Mouse (Mus musculus) lung, embryonic 14.5 days (tissue): ENCODE results near the gene Pomp. TPM values are rescaled to one million over a fixed set of nuclear protein-coding genes. Genes with fewer than 3 reads are reported as not detected.
A peak's percentile ranks its signal among the peaks of the same experiment; 100 is the strongest.

Experiments used
- ATAC-seq: fragments of 200-750 bp; cut with Nextera tagmentation; 2 replicates; pipeline ENCODE4 v1.8.0; 2017; ENCODE audit warnings: mild to moderate bottlenecking, moderate TSS enrichment, moderate library complexity; ENCODE audit not compliant: insufficient read depth
- DNase-seq: peaks from one replicate; pipeline ENCODE4 v3.0.0-alpha.2; 2015
- H3K27ac ChIP-seq: fragments of 300-500 bp; sonication (generic); 2 replicates; pipeline ENCODE4 v1.5.1; 2014; ENCODE audit warnings: low read depth, mild to moderate bottlenecking, moderate library complexity
- H3K27me3 ChIP-seq: fragments of 300-500 bp; sonication (generic); 2 replicates; pipeline ENCODE4 v1.6.1; 2014; ENCODE audit warnings: low read length, control low read depth; ENCODE audit not compliant: insufficient read depth
- H3K36me3 ChIP-seq: fragments of 300-500 bp; sonication (generic); 2 replicates; pipeline ENCODE4 v1.6.1; 2014; ENCODE audit warnings: control low read depth; ENCODE audit not compliant: insufficient read depth
- H3K4me1 ChIP-seq: fragments of 300-500 bp; sonication (generic); 2 replicates; pipeline ENCODE4 v1.6.1; 2014; ENCODE audit warnings: antibody characterized with exemption, control low read depth; ENCODE audit not compliant: insufficient read depth
- H3K4me2 ChIP-seq: fragments of 300-500 bp; sonication (generic); 2 replicates; pipeline ENCODE4 v1.6.1; 2014; ENCODE audit warnings: mild to moderate bottlenecking
- H3K4me3 ChIP-seq: fragments of 300-500 bp; sonication (generic); 2 replicates; pipeline ENCODE4 v1.5.1; 2014; ENCODE audit warnings: low read depth, low read length
- H3K9ac ChIP-seq: fragments of 300-500 bp; sonication (generic); 2 replicates; pipeline ENCODE4 v1.6.1; 2014
- H3K9me3 ChIP-seq: fragments of 300-500 bp; sonication (generic); 2 replicates; pipeline ENCODE4 v1.6.1; 2016; ENCODE audit warnings: low read depth, low read length, control low read depth
- CTCF ChIP-seq: IDR thresholded peaks from 2 replicates; pipeline ENCODE4 v1.5.1; 2016; ENCODE audit warnings: antibody characterized with exemption, low read depth
- WGBS: fragments of 180-500 bp; shearing (Covaris S2); extraction: QIAGEN DNeasy Blood & Tissue Kit; methylation state at CpG from one replicate; pipeline ENCODE4 v1.1.7; 2014; 5-methylcytosine and 5-hydroxymethylcytosine counted together
- polyA plus RNA-seq: library from polyadenylated mRNA; unstranded; fragments of >200 nt; fragmentation: Nextera tagmentation; extraction: Ambion mirVana; gene quantifications from 2 replicates; pipeline ENCODE4 v1.2.1, GENCODE M21; 2014

Gene Pomp
- polyA plus RNA-seq, 1 experiment from 2014 or later = 506 TPM

- no peaks in the 10 kb centered on the region for H3K27me3 ChIP-seq
- no peaks in the 10 kb centered on the region for H3K36me3 ChIP-seq
- H3K4me2 ChIP-seq = no peak overlapping the region
- no peak for TF ChIP-seq CTCF
- no peak overlapping the region for H3K27ac ChIP-seq
- 93% methylated on average over 8 of the region's 8 CpGs for WGBS
- H3K4me1 ChIP-seq = no peaks in the 10 kb centered on the region
- ATAC-seq (no peak), DNase-seq (no peak)
- no peak overlapping the region for H3K4me3 ChIP-seq
- 0 out of 2 replicates have a peak, but pooled peaks cover 5% of the 10 kb centered on the region for H3K9me3 ChIP-seq
- no peak overlapping the region for H3K9ac ChIP-seq
Measured at GRCm38 (mm10) chr5:147818866-147819265, 41.4 kb upstream of the Pomp start.

DNA sequence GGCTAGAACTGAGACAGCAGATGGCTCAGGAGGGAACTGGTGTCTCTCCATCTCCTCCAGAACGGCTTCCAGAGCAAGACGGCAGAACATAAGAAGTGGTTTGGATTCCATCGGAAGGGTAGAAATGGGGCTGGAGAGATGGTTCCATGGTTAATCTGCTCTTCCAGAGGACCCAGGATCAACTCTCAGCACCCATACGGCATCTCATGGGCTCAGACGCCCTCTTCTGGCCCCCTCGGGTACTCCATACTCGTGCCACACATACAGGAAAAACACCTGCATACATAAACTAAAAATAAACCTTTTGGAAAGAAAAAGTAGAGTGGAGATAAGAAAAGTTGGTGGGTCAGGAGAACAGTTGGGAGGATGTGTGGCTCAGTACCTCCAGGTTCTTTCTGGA lies 40.4 kb upstream of the Pomp start:
- 79% methylated on average over 7 of the region's 7 CpGs for WGBS
- Histone ChIP-seq H3K4me2 (no peak overlapping the region), H3K27ac (no peak overlapping the region), H3K4me1 (no peaks in the 10 kb centered on the region), H3K9ac (no peak overlapping the region), H3K4me3 (no peak overlapping the region), H3K27me3 (no peaks in the 10 kb centered on the region), H3K36me3 (no peaks in the 10 kb centered on the region), H3K9me3 (0 out of 2 replicates have a peak, but pooled peaks cover 5% of the 10 kb centered on the region)
- no peak for ATAC-seq
- no peak for DNase-seq
- TF ChIP-seq CTCF = peak; percentile 13; the same call in 1 of the 2 replicates

GRCm38 (mm10) chr5:147824021-147824605 lies 36.1 kb upstream of the Pomp start:
- Histone ChIP-seq H3K9ac (no peak overlapping the region), H3K4me2 (no peak overlapping the region), H3K4me1 (peaks cover 11% of the 10 kb centered on the region; the same call in 1 of the 2 replicates), H3K27me3 (no peaks in the 10 kb centered on the region), H3K9me3 (no peaks in the 10 kb centered on the region), H3K4me3 (no peak overlapping the region), H3K27ac (no peak overlapping the region), H3K36me3 (no peaks in the 10 kb centered on the region)
- ATAC-seq (no peak), DNase-seq (no peak)
- no peak for TF ChIP-seq CTCF
- 79% methylated on average over 13 of the region's 13 CpGs for WGBS

GRCm38 (mm10) chr5:147825375-147825969 lies 34.8 kb upstream of the Pomp start:
- ATAC-seq (peak; percentile 47; the same call in 1 of the 2 replicates), DNase-seq (peak; percentile 35)
- 21% methylated on average over 22 of the region's 22 CpGs for WGBS
- no peak for TF ChIP-seq CTCF
- Histone ChIP-seq H3K9ac (no peak overlapping the region; the same call in 1 of the 2 replicates), H3K4me2 (peak overlapping the region; percentile 54), H3K4me1 (peaks cover 11% of the 10 kb centered on the region; the same call in 1 of the 2 replicates), H3K4me3 (peak overlapping the region; percentile 3; the same call in 1 of the 2 replicates), H3K36me3 (no peaks in the 10 kb centered on the region), H3K9me3 (no peaks in the 10 kb centered on the region), H3K27ac (no peak overlapping the region), H3K27me3 (no peaks in the 10 kb centered on the region)

GRCm38 (mm10) chr5:147826091-147826490 lies 34.2 kb upstream of the Pomp start:
- H3K9me3 ChIP-seq = no peaks in the 10 kb centered on the region
- peak overlapping the region; percentile 54 for H3K4me2 ChIP-seq
- no peak overlapping the region for H3K9ac ChIP-seq
- no peak overlapping the region for H3K27ac ChIP-seq
- ATAC-seq (peak; percentile 30; the same call in 1 of the 2 replicates), DNase-seq (peak; percentile 56)
- peak overlapping the region; percentile 3; the same call in 1 of the 2 replicates for H3K4me3 ChIP-seq
- no peaks in the 10 kb centered on the region for H3K36me3 ChIP-seq
- no peaks in the 10 kb centered on the region for H3K27me3 ChIP-seq
- no peak for TF ChIP-seq CTCF
- 26% methylated on average over 9 of the region's 9 CpGs for WGBS
- H3K4me1 ChIP-seq = peaks cover 11% of the 10 kb centered on the region; the same call in 1 of the 2 replicates

- no peak for DNase-seq
- no peak overlapping the region for H3K9ac ChIP-seq
- H3K9me3 ChIP-seq = no peaks in the 10 kb centered on the region
- H3K4me3 ChIP-seq = no peak overlapping the region
- ATAC-seq = peak; percentile 31; the same call in 1 of the 2 replicates
- no peaks in the 10 kb centered on the region for H3K27me3 ChIP-seq
- no peak overlapping the region; the same call in 1 of the 2 replicates for H3K4me2 ChIP-seq
- peaks cover 11% of the 10 kb centered on the region; the same call in 1 of the 2 replicates for H3K4me1 ChIP-seq
- no peaks in the 10 kb centered on the region for H3K36me3 ChIP-seq
- WGBS = 26% methylated on average over 5 of the region's 5 CpGs
- no peak overlapping the region for H3K27ac ChIP-seq
- TF ChIP-seq CTCF = no peak
Measured at GRCm38 (mm10) chr5:147826546-147826945, 33.7 kb upstream of the Pomp start.

DNA sequence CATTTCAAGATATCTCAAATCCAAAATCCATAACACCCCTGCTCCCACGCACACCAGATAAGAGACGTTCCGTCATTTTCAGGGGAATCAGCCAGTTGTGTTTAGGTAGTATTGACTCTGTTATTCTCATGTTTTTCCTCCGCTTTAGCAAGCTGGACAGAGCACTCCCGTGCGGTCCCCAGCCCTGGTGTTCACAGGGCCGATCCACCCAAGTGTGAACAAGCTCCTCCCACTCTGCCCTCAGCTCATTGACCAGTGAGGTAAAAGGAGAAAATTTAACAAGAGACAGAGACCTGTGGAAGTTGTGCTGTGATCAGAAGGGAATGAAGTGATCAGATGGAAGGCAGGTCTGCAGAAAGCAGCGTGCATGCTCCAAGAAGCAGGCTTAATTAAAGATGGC lies 31.4 kb upstream of the Pomp start:
- peaks cover 11% of the 10 kb centered on the region; the same call in 1 of the 2 replicates for H3K4me1 ChIP-seq
- H3K27me3 ChIP-seq = no peaks in the 10 kb centered on the region
- WGBS = 74% methylated on average over 8 of the region's 8 CpGs
- H3K36me3 ChIP-seq = no peaks in the 10 kb centered on the region
- ATAC-seq = no peak
- no peak overlapping the region for H3K4me2 ChIP-seq
- H3K27ac ChIP-seq = no peak overlapping the region
- H3K9ac ChIP-seq = no peak overlapping the region
- H3K9me3 ChIP-seq = no peaks in the 10 kb centered on the region
- no peak overlapping the region for H3K4me3 ChIP-seq
- no peak for DNase-seq
- TF ChIP-seq CTCF = no peak
